Mouse (Mus musculus): ENCODE measurements around the gene Gnb3. TPM values are rescaled to one million over a fixed set of nuclear protein-coding genes. Genes with fewer than 3 reads are reported as not detected.
"Not testable (repeated sequence)": the region's sequence is repeated elsewhere in the genome, so short reads cannot be mapped to it uniquely, and the experiment has no call there.

Gnb3 gene
- total RNA-seq, 2 experiments from 2014 or later = 3.9 to 4.4 TPM

DNA sequence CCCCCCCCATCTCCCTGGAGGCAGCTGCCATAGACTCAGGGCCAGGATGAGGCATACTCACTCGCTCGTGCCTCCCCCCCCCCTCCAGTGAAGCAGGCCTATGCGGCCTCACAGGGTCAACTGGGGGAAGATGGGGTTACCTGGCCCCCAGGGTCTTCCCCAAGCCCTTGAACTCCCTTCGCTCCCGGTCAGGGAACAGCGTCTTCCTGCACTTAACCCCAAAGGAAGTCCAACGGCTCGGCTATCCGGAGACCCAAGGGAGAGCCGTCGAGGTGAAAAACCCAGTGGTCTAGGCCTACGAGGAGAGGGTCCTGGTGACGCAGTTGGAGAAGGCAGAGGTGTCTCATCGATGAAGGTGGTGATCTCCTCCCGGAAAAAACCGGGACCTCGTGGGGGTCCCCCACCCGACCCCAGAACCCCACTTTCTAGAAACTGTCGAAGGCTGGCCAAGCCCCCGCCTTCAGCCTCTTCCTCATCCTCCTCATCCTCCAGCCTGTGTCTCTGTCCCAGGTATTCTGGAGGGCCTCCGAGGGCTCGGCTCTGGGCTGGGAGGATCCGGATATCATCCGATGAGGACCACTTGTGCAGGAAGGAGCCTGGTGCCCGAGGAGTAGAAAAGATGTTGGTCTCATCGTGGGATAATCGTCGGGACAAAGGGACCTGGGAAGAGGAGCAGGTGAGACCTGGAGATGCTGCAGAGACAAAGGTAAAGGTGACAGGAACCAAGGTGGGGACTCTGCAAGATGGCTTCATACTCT, 18.7 kb upstream of the Gnb3 start:
- intact Hi-C loops (cut with DNase I) = loop anchor here (2.0 to 5.0 kb wide), 2 partner anchors 46 to 59 kb away; no protein-coding TSS in a partner anchor
- DNase-seq = no peak

DNA sequence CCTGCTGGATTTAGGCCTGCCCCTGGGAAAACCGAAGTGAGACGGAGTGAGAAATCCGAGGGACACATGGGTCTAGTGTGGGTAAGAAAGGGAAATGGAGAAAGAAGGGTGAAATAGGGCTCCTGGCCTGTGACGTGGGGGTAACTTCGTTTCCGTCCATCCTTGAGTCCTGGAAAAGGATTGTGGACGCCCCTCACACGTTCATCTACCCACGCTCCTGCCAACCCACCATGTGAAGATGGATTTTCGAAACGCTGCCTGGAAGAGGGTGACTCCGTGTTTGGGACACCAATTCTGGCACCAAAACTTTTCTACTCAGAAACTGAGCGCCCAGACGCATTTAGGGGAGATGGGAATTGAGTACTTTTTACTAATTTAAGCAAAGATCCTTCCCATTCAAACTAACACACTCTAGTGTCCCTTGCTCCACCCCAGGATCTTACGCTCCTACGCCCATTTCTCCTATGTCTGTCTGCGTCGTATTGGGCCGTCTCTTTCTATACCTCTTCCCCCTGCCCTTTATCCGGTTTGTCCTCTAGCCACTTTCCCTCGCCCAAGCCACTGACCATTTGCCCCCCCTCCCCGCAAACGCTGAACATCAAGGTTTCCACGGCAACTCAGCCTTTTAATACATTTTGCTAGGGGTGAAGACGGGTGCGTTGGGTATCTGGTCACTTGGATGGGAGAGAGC, 17.9 kb upstream of the Gnb3 start:
- intact Hi-C loops (cut with DNase I) = loop anchor here (1.0 to 5.0 kb wide), 3 partner anchors 47 to 72 kb away; no protein-coding TSS in a partner anchor
- DNase-seq = no peak

DNA sequence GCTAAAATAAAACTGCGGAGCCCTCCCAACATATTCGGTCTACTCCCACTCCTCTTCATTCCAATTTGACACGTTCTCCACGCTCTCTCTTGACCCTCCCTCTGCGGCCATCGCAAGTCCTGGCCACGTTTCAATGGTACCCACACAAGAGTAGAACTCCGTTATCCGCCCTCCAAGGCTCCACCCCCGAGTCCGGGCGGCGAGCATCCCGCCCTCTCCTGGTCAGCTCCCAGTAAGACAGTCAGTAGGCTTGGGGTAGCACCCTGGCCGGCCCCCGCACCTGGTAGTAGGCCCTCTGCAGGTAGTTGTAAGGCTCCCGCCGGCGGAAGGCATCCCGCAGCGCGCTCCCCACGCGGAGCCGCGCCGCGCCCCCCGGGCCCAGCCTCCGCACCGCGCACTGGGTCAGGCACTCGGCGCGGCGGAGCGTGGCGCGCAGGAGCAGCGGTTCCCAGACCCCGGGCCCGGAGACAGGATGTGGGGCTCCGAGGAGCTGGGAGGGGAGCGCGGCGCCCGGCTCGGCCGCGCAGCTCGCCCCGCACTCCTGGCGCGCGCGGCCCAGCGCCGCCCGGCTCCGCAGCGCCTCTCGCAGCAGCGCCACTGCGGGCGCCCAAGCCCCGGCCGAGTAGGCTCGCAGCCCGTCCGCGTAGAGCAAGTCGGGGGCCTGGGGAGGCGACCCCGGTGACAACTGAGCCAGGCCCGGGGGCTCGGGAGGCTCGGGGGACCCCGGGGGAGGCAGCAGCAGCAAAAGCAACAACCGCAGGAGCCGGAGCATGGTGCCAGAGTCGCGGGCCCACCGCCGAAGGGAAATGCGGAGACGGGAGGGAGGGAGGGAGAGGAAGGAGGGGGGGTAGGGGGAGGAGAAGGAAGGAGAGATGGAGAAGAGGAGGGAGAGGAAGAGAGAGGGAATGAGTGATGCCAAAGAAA, 17.1 kb upstream of the Gnb3 start, which contains the start of gene P3h3:
P3h3 (minus strand) TSS at position 837 of the 924 bp plus-strand sequence.
- peak; percentile 87 to 88 for DNase-seq
- intact Hi-C loops (cut with DNase I) = loop anchor here (1.0 to 5.0 kb wide), 2 partner anchors 60 to 73 kb away; no protein-coding TSS in a partner anchor

DNA sequence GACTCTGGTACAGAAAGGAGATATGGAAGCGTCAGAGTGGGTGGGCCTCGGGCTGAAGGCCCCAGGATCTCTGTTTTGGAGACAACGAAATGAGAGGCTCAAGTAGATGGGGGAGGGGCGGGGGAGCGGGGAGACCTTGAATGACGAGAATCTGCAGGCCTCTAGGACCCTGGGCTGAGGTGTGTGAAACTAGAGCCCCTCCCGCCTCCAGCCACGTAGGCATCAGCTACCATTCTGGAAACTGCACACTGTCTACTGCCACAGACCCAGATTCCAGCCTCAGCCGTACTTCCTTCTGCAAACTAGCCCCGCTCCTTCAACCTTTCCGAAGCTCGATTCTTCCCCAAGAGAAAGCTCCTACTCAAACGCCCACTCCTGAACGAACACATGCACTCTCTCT, 16.2 kb upstream of the Gnb3 start:
- DNase-seq = no peak
- intact Hi-C loops (cut with DNase I) = loop anchor here (5.0 kb wide), 1 partner anchor 61 kb away; no protein-coding TSS in a partner anchor

DNA sequence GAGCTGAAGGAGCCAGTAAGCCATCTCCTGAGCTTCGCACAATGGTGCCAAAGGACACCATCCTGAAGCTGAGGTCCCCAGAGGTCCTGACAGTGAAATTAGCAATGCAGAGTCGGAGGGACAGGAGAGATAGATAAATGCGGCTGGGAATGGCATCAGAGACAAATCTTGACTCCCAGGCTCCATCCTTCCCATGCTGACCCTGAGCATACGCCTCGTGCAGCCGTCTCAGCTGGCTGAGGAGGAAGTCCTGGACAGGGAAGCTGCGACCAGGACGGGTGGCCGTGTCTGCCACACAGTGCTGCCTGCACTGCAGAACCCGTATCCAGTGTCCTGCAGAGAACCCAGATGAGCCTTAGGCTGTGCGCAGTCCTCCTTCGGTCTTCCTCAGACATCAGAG, 14.6 kb upstream of the Gnb3 start:
- intact Hi-C loops (cut with DNase I) = loop anchor here (5.0 kb wide), 1 partner anchor 63 kb away; no protein-coding TSS in a partner anchor

DNA sequence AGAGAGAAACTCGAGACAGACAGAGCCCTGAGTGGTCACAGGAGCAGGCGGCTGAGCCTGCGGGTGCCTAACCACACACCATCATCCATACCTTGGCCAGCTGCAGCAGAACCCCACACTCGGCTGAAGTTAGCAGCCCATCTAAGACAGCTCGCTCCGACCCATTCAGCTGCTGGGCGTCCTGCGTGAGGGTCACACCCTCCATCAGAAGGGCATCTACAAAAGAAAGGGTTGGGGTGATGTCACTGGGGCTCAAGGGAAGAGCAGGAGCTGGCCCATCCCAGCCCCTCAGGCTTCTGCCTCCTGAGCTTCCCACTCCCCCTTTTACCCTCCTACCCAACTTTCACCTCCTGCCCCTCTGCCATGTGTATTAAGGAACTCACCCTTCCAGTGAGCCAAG, 10.5 kb upstream of the Gnb3 start:
- intact Hi-C loops (cut with DNase I) = no loop called here
- DNase-seq = no peak

More for the DNA sequence above, 14.6 kb upstream of the Gnb3 start:
- no peak for DNase-seq

DNA sequence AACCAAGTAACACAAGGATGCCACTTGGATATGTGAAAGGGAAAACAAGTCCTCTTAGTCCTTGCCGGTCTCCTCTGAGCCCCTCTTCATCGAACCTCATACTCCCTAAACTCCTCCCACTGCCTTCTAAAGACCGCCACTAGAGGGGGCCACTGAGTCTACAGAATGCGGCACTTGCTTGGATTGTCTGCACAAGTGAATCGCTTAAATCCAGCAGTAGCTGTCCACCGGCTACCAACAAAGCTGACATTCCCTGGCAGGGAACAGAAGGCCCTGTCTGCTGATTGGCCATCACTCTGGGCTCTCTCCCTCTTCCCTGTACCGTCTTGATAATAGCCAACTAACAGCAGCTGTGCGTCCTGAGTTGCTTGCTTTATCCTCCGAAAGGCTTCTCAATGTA, 7.2 kb upstream of the Gnb3 start:
- intact Hi-C loops (cut with DNase I) = loop anchor here (1.0 kb wide), 1 partner anchor 235 kb away; no protein-coding TSS in a partner anchor
- DNase-seq = peak; percentile 94 to 97

DNA sequence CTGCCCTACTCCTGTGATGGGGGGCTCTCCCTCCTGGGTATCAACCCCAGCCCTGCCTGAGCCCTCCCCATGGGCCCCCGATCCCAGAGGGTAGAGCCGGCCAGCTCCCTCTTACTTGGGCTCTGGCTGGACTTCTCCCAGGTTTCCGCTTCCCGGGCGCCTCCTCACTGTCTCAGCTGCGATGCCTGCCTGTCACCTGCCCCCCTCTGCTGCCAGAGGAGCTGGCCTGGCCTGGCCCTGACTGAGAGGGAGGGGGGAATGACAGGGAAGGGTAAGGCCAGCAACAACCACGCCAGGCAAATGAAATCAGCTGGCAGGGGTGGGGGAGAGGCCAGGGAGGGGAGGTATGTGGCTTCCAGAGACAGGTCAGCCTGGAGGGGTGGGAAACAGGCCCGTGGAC, 270 bp downstream of the Gnb3 start:
- intact Hi-C loops (cut with DNase I) = no loop called here
- peak; percentile 62 to 63 for DNase-seq

DNA sequence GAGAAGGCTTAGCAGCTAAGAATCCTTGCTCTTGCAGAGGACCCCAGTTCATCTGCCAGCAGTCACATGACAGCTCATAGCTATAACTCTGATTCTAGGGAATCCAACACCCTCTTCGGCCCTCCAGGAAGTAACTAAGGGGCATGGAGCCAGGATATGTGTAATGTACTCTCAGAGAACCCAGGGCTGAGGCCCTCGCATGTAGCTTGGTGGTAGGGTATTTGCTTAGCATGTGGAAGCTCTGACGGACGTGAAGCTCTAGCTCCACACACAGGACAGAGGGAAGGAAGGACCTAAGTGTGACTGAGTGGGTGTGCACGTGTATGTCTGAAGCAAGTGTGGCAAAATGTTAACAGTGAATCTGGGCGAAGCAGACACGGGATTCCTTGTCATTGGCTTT, 3.7 kb downstream of the Gnb3 start:
- intact Hi-C loops (cut with DNase I) = no loop called here
- no peak for DNase-seq

DNA sequence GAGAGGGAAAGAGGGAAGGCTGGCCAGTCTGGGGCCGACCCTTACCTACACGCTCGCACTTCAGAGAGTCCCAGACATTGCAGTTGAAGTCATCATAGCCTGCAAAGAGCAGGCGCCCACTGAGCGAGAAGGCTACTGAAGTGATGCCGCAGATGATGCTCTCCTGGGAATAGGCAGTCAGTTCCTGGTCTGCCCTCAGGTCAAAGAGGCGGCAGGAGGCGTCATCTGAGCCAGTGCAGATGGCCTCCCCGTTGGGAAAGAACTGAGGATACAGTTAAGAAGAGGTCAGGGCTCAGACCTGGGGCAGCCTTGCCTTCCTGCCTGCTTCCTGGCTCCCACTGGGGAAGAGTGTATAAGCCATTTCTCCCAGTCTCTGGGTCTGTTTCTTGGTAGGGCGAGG, 4.5 kb downstream of the Gnb3 start:
- intact Hi-C loops (cut with DNase I) = no loop called here
- no peak for DNase-seq

DNA sequence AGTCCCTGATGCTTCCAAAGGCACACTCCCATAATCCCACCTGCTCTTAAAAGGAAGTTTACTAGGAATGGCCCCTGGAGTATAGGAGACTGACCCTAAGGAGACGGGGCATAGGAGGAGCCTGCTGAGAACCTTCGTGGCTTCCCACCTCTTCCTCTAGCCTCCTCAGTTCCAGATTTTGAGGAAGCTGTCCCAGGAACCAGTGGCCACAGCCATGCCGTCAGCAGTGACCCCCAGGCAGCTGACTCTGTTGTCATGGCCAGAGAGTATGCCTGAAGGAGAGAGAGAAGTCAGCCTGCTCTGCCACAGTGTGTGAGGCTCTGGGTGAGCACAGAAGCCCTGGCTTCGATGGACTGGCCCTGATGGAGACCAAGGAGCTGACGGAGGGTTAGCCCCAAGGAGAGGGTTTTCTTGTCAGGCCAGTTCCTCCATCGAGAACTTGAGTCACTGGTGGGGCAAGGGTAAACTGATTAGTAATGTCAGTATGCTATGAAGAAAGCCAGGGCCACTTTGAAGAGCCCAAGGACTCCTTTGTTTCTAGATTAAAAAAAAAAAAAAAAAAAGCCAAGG, 5.5 kb downstream of the Gnb3 start:
- intact Hi-C loops (cut with DNase I) = no loop called here
- DNase-seq = no peak

DNA sequence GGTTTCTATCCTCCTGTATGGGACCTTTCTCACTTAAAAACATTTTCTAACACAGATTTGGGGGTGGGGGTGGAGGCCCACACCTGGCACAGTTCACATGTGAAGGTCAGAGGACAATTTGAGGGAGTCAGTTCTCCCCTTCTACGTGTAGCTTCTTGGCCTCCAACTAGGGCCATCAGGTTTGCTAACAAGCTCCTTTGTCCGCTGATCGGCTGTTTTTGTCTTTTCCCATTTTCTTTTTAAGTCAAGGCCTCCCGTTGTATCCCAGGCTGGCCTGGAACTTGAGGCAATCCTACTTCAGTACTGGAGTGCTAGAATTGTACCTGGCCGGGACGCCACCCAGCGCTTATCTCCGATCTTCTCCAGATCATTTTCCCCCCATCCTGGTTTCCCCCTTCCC, 8.4 kb downstream of the Gnb3 start:
- DNase-seq = no peak
- intact Hi-C loops (cut with DNase I) = no loop called here

DNA sequence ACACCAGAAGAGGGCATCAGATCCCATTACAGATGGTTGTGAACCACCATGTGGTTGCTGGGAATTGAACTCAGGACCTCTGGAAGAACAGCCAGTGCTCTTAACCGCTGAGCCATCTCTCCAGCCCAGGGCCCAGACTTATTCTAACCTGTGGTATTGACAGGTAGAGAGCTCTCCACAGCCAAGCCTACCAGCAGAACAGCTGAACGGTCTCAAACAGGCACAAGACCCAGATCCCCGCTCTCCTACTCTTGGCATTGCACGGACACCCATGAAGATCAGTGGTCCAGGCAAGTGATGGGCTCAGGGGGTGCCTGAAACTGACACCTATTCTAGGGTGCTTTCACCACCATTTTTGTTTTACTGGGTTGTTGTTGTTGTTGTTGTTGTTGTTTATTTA, 8.9 kb downstream of the Gnb3 start:
- intact Hi-C loops (cut with DNase I); DNase-seq: not testable (repeated sequence)

DNA sequence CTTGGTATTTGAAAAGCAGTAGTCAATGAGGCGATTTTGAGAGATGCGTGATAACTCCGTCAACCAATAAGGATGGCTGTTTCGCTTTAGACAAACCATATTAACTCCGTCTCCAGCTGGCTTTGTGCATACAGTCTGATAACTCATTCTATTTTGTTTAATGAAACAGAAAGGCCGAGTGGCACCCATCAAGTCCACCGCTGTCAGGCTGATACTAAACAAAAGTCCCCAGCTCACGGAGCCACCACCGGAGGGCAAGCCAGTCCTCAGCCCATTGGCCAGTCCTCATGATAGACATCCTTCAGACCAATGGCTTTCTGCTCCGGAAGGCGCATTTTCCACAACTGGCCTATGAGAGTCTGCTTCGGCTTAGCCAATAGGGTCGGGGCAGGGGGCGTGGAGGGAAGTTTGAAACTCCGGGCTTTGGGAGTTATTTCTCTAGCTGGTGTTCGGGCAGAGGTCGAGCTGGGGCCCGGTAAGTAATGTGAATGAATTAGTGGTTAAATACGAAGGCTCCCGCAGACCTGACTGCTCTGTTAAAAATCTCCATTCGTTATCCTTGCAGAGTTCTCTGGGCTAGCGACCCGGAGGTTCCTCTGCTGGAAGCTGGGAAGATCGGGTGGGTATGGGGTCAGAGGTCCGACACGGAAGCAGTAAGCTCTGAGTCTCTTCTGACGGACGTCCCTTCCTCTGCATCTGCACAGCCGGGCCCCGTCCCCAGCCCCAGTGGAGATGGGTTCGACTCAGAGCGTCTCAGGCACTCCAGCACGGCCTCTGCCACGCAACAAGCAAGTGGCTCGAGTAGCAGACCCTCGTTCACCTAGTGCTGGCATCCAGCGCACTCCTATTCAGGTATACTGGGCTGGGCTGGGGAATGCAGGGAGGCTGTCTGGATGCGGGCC, 10.0 kb downstream of the Gnb3 start:
- peak; percentile 96 to 97 for DNase-seq
- intact Hi-C loops (cut with DNase I) = no loop called here

DNA sequence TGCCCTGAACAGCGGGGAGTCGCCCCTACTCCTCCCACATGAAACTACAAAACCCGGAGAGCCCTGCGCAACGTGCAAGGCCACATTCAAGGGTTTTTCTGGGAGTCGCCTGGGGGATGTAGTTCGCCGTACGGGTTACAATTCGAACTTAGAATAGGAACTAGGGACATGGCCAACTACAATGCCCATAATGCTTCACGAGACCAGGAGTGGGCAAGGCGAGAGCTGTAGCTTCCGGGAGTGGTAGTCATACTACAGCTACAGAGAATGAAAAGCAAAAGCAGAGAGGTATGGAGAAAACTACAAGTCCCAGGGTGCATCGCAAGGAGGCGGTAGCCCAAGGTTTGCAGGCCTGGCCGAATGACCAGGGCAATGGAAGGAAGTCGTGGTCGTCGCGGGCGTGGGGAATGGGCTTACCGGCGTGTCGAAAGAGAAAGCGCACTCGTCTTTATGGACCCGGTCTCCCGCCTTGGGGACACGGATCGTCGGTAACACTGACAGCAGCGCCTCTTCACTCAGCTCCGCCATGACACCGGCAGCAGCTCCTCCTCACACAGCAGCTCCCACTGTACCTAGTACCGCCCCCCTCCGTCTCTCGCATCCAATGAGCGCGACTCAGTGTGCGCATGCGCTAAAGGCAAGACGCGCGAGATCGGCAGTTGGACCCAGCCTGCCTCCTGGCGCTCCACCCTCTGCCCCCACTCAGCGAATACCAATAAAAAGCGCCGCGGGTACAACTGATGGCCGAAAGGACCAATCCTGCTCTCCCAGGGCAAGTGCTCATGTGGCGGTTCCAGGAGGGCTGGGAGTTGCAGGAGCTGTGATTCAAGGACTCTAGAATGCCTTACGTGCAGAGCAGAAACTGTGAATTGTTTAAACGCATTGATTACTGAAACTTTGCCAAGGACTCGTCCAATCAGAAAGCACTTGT, 10.9 kb downstream of the Gnb3 start, which contains the start of the genes Usp5 and Cdca3:
Usp5 (minus strand) TSS at position 617 of the 931 bp plus-strand sequence.
Cdca3 (plus strand) TSS at position 680 of the 931 bp plus-strand sequence.
- peak; percentile 99 for DNase-seq
- intact Hi-C loops (cut with DNase I) = loop anchor here (1.0 kb wide), 1 partner anchor 15 kb away; the partner anchor contains the start of gene Tpi1

DNA sequence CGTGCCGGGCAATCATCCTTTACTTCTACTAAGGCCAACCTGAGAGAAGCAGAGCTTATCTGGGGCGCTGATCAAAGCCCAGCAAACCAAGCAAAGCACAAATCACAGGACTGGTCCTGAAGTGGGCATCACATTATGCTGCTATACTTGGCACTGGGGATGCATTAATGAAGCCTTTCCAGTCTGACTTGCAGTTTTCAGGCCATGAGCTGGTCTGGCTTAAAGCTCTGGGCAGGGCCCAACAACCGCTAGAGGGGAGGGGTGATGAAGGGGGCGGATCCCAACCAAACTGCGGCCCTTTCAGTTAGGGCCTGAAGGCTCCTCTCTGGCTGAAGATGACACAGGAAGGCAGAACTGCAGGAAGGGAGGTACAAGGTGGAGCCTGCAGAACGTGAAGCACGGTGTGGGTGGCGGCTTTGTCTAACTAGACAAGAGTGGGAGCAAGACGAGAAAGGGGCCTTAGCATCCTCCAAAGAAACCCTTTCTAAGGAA, 11.9 kb downstream of the Gnb3 start:
- peak; percentile 43 to 51 for DNase-seq
- intact Hi-C loops (cut with DNase I) = loop anchor here (1.0 kb wide), 1 partner anchor 14 kb away; the partner anchor contains the start of gene Tpi1

DNA sequence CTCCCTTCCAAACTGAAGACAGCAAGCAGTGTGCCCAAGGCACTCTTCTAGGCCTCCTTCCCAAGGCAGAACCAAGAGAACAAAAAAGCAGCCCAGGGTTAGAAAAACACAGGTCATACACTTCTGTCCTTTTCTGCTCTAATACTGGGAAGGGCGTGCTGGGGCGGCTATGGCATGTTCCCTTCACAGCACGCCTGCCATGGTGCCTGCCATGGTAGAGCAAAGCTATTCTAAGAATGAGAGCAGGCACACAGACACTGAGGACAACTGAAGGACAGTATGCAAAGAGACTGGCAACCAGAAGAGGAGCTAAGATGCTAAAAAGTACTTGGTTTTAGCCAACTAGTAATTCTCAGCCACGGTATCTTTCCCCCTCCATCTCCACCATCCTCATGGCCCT, 18.0 kb downstream of the Gnb3 start:
- no peak for DNase-seq
- intact Hi-C loops (cut with DNase I) = no loop called here

DNA sequence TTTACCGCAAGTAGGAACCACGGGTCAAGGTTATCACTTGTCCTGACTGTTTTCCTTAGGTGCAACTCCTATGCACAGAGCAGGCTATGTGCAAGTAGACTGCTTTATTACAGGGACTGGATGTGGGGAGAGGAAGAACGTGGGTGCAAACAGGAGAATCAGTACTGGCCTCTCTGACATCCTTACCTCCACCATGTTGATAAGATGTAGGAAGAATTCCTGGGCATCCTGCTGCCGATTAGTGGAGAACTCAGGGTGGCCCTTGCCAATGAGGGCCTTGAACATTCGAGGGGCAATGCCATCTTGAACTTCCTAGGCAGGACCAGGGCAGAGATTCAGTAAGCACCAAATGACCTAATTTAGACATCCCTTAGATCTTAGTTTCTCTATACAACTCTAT, 19.2 kb downstream of the Gnb3 start:
- intact Hi-C loops (cut with DNase I) = no loop called here
- no peak for DNase-seq
